Mouse (Mus musculus) T-cell, adult 2 months (primary cell): ENCODE data around the gene Vars.
"Not testable (repeated sequence)": the region's sequence is repeated elsewhere in the genome, so short reads cannot be mapped to it uniquely, and the experiment has no call there.

Source experiments
- DNase-seq: peaks from one replicate; pipeline ENCODE4 v3.0.0; 2022; ENCODE audit warnings: low spot score

The Vars gene

DNA sequence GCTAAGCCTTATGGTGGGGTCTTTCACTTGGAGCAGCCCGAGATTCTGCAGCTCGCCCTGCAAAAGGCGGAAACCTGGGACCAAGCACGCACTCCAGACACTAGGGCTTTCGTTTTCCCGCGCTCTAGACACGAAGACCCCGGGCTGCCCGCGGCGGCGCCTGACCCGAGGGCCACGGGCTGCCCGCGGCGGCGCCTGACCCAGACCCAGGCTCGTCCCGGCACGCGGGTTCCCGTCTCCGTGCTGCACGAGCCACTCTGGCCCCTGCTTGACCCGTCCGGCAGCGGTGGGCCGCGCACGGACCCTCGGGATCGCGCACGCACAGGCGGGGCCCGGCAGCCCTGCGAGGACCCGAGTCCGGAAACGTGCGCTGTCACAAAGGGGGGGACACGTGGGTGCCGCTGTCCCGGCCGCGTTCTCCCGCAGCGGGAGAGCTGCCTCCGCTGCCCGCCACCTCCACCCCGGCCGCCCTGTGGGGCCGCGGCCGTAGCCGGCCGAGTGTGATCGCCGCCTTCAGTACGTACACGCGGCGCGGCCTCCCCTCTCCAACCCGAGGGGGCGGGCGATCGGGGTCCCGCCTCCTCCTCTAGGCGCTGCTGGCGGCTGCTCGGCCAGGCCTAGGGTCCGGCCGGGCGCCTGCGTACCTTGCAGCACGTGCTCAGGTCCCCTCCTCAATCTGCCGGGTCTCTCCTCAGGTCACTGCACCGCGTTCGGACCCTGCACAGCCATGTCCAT, at the start of gene Vars:
Vars (plus strand) TSS at position 271 of the 735 bp plus-strand sequence.
- DNase-seq: peak; percentile 81

DNA sequence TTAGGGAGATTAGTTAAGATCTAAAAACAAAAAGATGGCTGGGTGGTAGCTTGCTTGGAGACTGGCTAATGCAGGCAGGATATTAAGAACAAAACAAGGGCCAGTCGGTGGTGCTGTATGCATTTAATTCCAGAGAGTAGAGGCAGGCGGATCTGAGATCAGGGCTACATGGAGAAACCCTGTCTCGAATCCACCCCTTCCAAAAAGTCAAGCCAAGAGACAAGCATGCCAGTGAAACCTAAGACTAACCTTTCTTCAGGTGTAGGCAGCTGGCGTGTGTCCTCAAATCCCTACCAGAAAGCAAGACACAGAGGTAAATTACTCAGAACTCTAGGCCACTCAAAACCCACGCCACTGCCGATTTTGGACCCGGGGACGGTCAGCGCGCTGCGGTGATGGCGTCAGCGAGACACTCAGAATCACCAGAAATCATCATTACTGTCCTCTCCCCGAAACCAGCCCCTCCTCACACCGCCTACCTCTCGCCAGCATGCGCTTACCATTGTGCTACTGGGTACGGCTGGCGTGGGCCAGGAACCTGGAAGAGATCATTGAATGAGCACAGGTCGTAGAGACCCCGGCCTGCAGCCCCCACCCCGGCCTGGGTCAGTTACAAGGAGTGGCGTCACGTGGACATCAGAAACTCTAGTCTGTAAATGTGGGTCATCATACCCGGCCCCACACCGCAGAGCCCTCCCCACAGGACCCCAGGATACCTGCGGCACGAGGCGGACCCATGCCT, 49.0 kb upstream of the Vars start:
- no peak for DNase-seq

DNA sequence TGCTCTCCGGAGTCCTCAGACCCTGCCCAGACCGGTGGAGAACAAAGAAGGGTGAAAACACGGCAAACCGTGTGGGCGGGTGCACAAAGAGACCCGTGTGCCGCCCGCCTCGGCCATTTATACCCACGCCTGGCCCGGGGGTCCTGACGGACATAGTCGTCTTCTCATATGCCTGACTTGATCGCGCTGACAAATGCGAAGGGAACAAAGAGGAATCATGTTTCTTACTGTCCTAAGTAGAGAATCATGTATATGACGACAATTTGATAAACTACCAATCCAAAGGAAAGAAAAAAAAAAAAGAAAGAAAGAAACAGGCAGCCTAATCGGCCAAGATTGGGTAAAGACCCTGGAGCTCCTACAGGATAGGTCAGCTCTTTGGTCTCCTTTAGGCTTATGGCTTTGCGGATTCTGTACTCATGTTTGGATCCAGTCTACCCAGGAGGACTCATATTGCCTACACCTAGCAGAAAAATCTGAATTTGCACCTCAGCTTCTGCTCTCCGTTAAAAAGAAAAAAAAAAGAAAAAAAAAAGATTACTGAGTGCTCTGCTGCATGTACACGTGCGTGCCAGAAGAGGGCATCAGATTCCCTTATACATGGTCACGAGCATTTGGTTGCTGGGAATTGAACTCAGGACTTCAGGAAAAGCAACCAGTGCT, 48.3 kb upstream of the Vars start:
- DNase-seq: peak; percentile 66

DNA sequence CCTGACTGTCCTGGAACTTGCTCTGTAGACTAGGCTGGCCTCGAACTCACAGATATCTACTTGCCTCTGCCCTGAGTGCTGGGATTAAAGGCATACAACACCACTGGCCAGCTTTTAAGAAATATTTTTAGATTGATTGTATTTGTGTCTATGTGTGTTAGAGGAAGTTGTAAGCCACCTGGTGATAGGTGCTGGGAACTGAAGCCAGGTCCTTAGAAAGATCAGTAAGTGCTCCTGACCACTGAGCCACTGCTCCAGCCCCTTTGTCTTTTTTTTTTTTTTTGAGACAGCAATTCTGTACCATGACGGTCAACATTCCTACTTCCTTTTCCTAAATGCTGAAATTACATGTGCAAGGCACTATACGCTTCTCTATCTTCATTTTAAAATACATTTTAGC, 47.5 kb upstream of the Vars start:
- DNase-seq: no peak

DNA sequence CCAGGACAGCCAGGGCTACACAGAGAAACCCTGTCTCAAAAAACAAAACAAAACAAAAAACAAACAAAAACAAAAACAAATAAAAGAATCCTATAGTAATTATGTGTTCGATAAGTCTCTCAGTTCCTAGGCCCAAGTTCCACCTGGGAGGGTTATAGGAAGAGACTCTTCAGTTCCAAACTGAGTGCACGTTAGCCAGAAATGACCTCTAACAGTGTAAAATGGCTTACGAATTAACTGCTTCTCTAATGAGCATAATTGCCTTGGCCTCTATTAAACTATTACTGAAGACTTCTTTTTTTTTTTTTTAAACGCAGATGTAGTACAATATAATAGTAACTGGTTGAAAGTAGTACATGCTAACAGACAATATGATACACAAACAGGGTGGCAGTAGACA, 46.9 kb upstream of the Vars start:
- no peak for DNase-seq

DNA sequence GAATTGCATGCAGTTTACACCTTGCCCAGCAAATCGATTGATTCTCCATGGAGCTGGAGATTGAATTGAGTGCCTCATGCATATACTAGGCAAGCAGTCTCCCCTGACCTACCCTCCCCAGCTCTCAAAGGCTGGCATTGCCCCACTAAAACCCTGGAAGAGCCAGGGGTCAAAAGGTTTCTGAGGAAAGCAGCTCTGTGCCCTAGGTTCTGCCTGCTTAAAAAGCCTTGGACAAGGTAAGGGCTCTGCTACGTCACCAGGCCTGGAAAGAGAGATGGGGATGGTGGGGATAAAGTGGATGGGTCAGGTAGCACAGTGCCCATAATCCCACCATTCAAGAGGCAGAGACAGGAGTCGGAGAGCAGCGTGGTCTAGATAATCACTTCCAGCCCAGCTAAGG, 46.0 kb upstream of the Vars start:
- DNase-seq: no peak

DNA sequence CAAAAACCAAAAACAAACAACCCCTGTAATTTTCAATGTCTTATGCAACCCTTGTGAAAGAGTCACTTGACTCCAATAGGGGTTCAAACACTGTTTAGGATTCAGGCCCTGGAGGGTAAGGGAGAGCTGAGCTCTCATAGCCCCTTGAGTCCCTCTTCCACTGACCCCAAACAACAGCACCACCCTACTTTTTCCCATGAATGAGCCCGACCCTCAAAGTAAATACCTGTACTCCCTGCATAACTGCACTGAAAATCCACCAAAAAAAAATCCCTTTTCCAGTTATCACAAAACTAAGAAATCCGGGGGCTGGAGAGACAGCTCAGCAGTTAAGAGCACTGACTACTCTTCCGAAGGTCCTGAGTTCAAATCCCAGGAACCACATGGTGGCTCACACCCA, 44.9 kb upstream of the Vars start:
- no peak for DNase-seq

DNA sequence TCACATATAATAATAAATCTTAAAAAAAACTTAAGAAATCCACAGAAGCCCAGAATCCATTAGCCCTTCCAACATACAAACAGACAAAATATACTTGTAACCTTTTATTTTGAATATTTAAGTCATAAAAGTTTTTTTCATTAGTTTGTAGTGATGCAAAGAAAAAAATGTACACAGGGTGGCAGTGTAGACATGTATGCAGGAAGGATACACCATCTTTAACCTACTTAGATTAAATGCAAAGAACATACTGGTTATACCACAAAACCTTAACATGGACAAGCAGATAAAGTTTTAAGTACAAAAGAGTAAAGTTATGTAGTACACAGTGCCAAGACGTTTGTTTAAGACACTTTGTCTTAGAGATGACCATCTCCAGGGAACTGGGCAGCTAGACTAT, 44.4 kb upstream of the Vars start:
- no peak for DNase-seq

DNA sequence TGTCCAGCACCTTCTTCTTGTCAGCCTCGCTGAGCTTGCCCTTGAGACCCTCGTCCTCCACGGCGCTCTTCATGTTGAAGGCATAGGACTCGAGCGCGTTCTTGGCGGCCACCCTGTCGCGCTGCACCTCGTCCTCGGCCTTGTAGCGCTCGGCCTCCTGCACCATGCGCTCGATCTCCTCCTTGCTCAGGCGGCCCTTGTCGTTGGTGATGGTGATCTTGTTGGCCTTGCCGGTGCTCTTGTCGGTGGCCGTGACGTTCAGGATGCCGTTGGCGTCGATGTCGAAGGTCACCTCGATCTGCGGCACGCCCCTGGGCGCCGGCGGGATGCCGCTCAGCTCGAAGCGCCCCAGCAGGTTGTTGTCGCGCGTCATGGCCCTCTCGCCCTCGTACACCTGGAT, 43.5 kb upstream of the Vars start:
- not testable (repeated sequence) for DNase-seq

DNA sequence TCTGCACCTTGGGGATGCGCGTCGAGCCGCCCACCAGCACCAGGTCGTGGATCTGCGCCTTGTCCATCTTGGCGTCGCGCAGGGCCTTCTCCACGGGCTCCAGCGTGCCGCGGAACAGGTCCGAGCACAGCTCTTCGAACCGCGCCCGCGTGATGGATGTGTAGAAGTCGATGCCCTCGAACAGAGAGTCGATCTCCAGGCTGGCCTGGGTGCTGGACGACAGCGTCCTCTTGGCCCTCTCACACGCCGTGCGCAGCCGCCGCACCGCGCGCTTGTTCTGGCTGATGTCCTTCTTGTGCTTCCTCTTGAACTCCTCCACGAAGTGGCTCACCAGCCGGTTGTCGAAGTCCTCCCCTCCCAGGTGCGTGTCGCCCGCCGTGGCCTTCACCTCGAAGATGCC, 42.8 kb upstream of the Vars start:
- not testable (repeated sequence) for DNase-seq

DNA sequence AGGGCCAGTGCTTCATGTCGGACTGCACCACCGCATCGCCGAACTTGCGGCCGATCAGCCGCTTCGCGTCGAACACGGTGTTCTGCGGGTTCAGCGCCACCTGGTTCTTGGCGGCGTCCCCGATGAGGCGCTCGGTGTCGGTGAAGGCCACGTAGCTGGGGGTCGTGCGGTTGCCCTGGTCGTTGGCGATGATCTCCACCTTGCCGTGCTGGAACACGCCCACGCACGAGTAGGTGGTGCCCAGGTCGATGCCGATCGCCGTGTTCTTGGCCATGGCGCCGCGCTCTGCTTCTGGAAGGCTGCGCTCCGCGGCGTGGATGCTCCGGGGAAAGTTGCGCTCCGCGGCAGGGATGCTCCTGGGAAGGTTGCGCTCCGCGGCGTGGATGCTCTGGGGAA, 42.1 kb upstream of the Vars start:
- not testable (repeated sequence) for DNase-seq

DNA sequence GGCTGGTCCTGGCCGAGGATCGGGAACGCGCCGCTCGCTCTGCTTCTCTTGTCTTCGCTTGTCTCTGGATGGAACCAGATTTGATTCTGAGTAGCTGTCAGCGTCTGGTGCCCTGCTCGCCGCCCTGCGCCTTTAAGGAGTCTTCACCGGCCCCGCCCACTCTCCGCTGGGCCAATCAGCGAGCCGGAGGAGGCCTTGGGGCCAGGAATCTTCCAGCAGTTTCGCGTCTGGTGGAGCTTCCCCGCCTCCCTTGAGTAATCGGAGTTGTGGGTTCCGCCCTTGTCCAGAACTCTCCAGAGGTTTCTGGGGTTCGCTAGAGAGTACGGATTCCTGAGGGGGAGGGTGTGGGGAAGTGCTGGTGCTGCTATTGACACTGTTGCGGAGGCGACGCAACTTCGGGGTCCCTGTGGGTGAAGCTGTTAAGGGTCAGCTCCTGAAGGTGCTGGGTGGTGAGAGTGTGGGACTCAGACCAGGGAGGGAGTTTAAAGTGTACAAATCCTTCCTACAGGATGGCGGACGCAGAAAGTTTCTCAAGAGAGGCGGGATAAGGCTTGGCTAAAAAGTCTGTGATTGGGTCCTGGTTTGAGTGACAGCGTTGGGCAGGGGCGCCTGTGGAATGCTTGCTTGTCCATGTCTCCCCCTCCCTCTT, 41.5 kb upstream of the Vars start, which contains the start of gene Hspa1b:
Hspa1b (minus strand) TSS at position 109 of the 649 bp plus-strand sequence.
- DNase-seq: peak; percentile 68

DNA sequence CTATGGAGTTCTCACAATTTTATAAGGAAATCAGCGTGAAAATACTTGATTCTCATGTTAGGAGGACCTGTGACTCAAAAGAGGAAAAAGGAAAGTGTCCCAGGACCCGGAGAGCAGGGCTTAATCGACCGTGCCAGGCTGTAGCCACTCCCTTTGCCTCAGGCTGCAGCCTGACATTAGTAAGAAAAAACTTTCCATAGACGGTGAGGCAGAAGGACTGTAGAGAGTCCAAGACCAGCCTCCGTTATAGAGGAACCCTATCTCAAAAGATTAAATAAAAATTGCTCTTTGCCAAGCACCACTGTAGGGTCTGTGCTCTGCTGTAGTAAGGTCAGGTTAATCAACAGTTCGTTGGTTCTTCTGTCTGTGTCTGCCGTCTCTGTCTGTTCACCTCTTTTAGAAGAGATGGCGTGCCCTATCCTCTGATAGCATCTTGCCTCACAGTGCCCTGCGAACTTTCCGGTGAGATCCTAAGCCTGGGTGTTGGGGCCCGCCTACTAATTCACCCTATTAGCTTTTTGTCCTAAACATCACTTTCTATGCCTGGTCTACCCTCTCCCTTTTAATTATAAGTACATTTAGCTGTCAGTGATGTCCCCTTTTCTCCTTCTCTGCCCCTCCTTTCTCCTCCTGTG, 40.8 kb upstream of the Vars start:
- DNase-seq: no peak

DNA sequence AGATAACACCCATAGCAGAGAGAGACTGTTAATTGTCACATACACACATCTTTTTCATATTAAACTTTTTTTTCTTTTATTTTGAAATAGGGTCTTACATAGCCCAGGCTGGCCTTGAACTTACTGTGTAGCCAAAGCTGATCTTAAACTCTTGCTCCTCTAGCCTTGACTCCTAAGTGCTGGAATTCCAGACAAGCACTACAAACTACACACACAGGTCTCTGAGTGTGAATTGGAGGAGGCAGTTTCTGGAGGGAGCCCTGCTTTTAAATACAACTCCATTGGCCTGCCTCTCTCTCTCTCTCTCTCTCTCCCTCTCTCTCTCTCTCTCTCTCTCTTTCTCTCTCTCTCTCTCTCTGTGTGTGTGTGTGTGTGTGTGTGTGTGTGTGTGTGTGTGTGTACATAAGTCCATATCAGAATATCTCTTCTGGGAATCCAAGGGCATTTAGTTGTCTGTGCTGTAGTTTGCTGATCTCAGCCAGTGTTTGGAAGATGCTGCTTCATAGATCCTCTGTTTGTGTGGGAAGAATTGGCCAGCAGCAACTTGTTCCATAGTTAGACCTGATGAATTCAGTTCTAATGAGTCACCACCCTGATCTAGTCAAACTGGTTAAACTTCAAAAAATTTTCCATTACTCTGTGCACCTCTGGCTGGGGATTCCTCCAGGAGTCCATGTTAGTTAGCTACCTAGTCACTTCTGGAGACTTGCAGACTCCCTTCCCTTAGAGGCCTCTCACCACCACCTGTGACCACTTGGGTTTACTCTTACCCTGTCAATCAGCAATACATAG, 39.9 kb upstream of the Vars start:
- DNase-seq: no peak

DNA sequence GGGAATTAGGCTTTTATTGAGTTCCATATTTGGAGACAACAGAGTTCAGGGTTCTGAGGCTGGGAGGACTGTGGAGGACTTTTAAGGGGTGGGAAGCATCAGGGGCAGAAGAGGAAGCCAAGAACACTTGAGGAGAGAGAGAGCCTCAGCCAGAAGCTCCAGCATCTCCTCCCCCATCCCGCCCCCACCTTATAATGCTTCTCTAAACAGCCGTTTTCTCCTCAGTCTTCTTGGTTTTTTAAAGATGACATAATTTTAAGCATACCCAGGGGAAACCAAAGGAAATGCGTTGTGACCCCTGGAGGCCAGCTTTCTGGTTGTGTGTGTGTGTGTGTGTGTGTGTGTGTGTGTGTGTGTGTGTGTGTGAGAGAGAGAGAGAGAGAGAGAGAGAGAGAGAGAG, 38.7 kb upstream of the Vars start:
- no peak for DNase-seq

DNA sequence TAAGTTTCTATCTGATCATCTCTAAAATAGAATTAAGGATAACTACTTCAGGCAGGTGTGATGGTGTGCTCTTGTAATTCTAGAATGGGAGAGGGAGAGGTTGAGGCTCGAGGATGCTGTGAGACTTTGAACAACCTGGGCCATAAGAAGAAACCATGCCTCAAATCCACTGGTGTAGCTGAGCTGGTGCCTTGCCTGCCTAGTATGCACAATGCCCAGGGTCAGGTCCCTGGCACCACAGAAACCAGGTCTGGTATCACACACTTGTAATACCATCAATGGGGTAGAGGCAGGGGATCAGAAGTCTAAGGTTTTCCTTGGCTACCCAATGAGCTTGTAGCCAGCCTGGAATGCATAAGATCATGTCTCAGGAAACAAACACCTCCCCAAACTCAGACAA, 37.9 kb upstream of the Vars start:
- DNase-seq: no peak

DNA sequence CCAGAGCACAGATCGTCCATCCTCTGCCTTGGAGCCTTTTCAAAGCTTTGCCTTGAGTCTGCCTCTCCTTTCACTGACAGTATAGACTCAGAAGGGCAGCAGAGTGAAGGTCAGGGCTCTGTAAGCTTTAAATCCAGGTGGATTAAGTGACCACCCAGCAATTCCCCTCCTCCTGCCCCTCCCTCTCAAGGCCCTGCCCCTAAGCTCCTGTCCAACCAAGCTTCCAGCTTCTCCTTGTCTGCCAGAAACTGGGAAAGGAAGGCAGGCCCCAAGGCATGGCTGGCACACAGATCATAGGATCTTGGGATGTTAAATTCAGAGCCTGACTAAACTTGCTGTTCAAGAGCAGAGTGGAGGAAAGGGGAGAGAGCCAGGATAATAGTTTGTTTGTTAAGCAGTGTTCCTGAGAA, 36.1 kb upstream of the Vars start:
- no peak for DNase-seq

DNA sequence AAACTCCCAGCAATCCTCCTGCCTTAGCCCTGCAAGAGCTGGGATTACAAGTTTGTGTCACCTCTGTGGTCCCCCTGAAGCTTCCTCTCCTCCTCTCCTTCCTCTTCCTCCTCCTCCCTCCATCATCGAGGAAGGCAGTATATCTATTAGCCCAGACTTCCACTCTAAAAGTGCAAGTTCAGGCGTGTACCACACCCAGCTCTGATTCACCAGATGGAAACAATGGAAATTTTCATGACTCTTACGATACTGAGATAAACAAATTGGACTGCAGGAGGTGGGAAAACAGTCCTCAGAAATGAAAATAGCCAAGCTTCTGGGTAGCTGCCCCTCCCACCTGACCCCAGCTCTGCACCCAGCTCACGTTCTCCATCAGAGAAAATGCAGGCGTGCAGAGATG, 35.2 kb upstream of the Vars start:
- DNase-seq: no peak

DNA sequence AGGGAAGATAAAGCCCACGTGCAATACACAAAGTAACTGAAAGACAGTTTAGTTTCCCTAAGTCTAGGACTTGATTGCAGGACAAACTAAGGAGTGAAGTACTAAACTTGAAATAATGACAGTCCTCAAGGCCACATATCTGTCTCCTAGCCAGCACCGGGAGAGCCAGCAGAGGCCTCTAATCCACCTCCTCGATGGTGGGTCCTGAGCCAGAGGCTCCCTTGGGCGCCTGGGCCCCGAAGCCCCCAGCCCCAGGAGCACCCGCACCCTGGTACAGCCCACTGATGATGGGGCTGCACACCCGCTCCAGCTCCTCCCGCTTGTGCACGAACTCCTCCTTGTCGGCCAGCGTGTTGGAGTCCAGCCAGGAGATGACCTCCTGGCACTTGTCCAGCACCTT, 31.0 kb upstream of the Vars start, which contains the start of gene Gm20481:
Gm20481 (plus strand) TSS at position 91 of the 400 bp plus-strand sequence.
- not testable (repeated sequence) for DNase-seq

DNA sequence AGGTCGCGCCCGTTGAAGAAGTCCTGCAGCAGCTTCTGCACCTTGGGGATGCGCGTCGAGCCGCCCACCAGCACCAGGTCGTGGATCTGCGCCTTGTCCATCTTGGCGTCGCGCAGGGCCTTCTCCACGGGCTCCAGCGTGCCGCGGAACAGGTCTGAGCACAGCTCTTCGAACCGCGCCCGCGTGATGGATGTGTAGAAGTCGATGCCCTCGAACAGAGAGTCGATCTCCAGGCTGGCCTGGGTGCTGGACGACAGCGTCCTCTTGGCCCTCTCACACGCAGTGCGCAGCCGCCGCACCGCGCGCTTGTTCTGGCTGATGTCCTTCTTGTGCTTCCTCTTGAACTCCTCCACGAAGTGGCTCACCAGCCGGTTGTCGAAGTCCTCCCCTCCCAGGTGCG, 29.9 kb upstream of the Vars start:
- DNase-seq: not testable (repeated sequence)

DNA sequence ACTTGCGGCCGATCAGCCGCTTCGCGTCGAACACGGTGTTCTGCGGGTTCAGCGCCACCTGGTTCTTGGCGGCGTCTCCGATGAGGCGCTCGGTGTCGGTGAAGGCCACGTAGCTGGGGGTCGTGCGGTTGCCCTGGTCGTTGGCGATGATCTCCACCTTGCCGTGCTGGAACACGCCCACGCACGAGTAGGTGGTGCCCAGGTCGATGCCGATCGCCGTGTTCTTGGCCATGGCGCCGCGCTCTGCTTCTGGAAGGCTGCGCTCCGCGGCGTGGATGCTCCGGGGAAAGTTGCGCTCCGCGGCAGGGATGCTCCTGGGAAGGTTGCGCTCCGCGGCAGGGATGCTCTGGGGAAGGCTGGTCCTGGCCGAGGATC, 29.1 kb upstream of the Vars start:
- DNase-seq: not testable (repeated sequence)
